Mouse (Mus musculus): ENCODE results near the gene Ralb.

The Ralb gene

GRCm38 (mm10) chr1:119492505-119492904 lies 12.1 kb downstream of the Ralb start:
- no peak for DNase-seq (ENCODE audit: low spot score)

- peak; percentile 61 for DNase-seq (ENCODE audit: low spot score)
Measured at GRCm38 (mm10) chr1:119492097-119492496, 12.5 kb downstream of the Ralb start.

GRCm38 (mm10) chr1:119490765-119491164 lies 13.8 kb downstream of the Ralb start:
- DNase-seq (ENCODE audit: low spot score) = no peak

- no peak for DNase-seq (ENCODE audit: low spot score)
Measured at GRCm38 (mm10) chr1:119487917-119488590, 16.5 kb downstream of the Ralb start.

- no peak for DNase-seq (ENCODE audit: low spot score)
Measured at GRCm38 (mm10) chr1:119485825-119486224, 18.8 kb downstream of the Ralb start.

- DNase-seq (ENCODE audit: low spot score) = no peak
Measured at GRCm38 (mm10) chr1:119484457-119484856, 20.1 kb downstream of the Ralb start.

GRCm38 (mm10) chr1:119482891-119483290 lies 21.7 kb downstream of the Ralb start:
- no peak for DNase-seq (ENCODE audit: low spot score)

GRCm38 (mm10) chr1:119481205-119481932 lies 23.2 kb downstream of the Ralb start:
- DNase-seq (ENCODE audit: low spot score) = no peak

- DNase-seq (ENCODE audit: low spot score) = no peak
Measured at GRCm38 (mm10) chr1:119480678-119481077, 23.9 kb downstream of the Ralb start.

- DNase-seq (ENCODE audit: low spot score) = no peak
Measured at GRCm38 (mm10) chr1:119479641-119480040, 25.0 kb downstream of the Ralb start.

- DNase-seq (ENCODE audit: low spot score) = no peak
Measured at GRCm38 (mm10) chr1:119476905-119477353, 27.7 kb downstream of the Ralb start.

- no peak for DNase-seq (ENCODE audit: low spot score)
Measured at GRCm38 (mm10) chr1:119474671-119475070, 29.9 kb downstream of the Ralb start.

- DNase-seq (ENCODE audit: low spot score) = no peak
Measured at GRCm38 (mm10) chr1:119472648-119473047, 31.9 kb downstream of the Ralb start.

GRCm38 (mm10) chr1:119471793-119472396 lies 32.7 kb downstream of the Ralb start:
- no peak for DNase-seq (ENCODE audit: low spot score)

- DNase-seq (ENCODE audit: low spot score) = peak; percentile 44
Measured at GRCm38 (mm10) chr1:119463386-119463785, 41.2 kb downstream of the Ralb start.

GRCm38 (mm10) chr1:119460062-119460461 lies 44.5 kb downstream of the Ralb start:
- no peak for DNase-seq (ENCODE audit: low spot score)

- peak; percentile 55 for DNase-seq (ENCODE audit: low spot score)
Measured at GRCm38 (mm10) chr1:119457993-119458605, 46.5 kb downstream of the Ralb start.

GRCm38 (mm10) chr1:119457528-119457855 lies 47.1 kb downstream of the Ralb start:
- DNase-seq (ENCODE audit: low spot score) = no peak

GRCm38 (mm10) chr1:119456671-119457527 lies 47.7 kb downstream of the Ralb start:
- no peak for DNase-seq (ENCODE audit: low spot score)

GRCm38 (mm10) chr1:119453731-119454130 lies 50.9 kb downstream of the Ralb start:
- DNase-seq (ENCODE audit: low spot score) = peak; percentile 28

- no peak for DNase-seq (ENCODE audit: low spot score)
Measured at GRCm38 (mm10) chr1:119451417-119451816, 53.2 kb downstream of the Ralb start.

Data from ovary, postnatal 14 days (tissue).